Mouse (Mus musculus) megakaryocyte progenitor cell, adult 5-6 weeks (primary cell): ENCODE results near the gene Atpif1. TPM values are rescaled to one million over a fixed set of nuclear protein-coding genes. Genes with fewer than 3 reads are reported as not detected.

ENCODE experiments used
- ATAC-seq: replicated peaks from 2 replicates; pipeline ENCODE4 v1.8.0; 2016; ENCODE audit warnings: mild to moderate bottlenecking, moderate TSS enrichment, inconsistent platforms; ENCODE audit not compliant: poor library complexity
- total RNA-seq, 2 experiments: library from RNA; stranded (forward) in 1 of 2; stranded (reverse) in 1 of 2; fragments of 157-497, 149-512 nt in 1 of 2; fragments of 200-1000 nt in 1 of 2; gene quantifications; 2 replicates each; pipeline versions ENCODE4 v1.2.3 to v1.2.4; 2015 to 2017

Gene Atpif1
- 678 and 715 TPM in 2 replicates for total RNA-seq (2015)
- 1,407 and 1,519 TPM in 2 replicates for total RNA-seq (2017)

DNA sequence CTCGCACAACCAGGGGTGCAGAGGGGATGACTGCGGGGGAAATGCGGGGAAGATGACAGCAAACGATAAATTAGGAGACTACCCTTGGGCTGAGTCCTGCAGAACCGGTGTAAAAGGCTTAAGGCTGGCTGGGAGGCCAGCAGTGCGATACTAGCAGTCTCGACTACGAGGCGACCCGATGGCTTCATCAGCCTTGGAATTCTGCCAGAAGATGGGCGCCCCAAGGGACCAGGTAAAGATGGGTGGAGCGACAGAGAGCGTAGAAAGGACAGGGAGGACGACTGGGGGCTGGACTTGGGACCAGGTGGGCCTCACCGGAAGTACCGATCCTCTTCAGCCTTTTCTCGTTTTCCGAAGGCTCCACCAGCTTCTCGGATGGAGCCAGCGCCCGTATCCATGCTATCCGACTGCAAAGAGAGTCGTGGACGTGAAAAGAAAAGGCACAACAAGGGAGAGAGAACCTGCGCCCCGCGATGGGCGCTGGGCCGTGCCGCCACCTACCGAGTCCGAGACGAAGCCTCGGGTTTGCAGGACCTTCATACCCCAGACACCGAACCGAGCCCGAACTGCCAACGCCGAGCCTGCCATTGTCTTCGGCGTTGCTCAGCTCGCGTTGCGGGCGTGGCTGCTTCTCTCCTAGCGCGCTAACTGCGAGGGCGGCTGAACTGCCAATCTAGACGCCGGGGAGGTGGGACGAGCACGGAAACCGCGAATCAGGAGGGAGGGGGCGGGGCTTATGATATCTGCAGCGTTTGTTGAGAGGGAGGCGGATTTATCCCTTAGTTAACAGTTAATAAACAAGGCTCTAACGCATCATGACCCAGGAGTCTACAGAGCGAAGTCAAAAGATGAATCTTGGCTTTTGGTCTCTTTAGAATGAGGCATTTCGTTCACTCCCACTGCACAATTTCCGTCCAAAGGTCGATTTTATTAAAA, at the start of gene Atpif1:
Atpif1 (minus strand) TSS at position 679 of the 936 bp plus-strand sequence.
- peak; percentile 71 for ATAC-seq

DNA sequence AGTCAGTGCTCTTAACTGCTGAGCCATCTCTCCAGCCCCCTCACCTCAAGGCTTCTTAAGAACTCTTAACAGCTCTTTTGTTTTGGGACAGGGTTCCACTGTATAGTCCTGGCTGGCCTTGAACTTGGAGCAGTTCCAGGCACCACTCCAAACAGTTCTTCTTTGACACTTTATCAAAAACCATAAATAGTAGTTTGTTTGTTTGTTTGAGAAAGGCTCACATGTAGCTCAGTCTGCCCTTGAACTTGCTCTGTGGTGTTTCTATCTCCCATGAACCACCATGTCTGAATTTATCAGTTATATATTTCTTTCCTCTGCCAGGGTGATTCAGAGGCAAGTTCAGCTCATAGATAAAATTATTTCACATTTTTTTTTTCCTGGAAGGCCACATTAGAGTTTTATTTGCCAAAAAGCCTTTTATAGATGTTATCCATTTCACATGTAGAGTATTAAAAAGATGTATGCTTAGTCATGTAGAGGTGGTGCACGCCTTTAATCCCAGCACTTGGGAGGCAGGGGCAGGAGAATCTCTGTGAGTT, 41.4 kb upstream of the Atpif1 start:
- peak; percentile 39; the same call in 1 of the 2 replicates for ATAC-seq

DNA sequence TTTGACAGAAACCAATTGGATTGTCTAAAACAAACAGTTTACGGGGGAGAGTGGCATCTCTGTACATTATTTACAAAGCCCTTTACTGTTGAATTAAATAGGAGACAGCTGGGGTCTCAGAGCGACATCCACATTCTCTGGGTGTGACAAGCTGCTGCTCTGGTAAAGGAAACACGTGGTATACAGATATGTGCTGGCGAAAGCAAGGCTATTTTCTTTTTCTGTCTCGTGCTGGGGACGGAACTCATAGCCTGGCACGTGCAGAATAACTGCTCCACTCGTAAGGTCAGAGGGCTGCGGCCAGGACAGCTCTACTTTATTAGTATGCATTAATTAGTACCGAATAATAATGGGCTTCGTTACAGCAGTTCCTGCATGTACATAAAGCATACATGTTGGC, 39.9 kb upstream of the Atpif1 start:
- ATAC-seq, result peak; percentile 64

DNA sequence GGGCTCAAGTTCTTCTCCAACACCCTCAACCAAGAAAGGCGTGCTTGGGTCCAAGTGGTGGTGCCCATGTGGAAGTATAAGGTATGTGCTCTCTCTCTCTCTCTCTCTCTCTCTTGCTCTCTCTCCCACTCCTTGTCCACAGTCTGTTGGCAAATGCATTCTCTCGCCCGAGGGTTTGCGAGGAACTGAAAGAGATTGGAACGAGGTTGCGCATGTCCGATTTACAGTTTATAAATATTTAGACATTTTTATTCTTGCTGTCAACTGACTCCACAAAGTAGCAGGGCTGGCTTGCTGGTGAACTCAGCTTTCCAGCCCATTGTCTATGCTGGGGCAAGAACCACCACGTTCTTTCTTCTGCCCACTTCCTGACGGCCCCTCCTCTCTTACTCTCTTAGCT, 37.7 kb upstream of the Atpif1 start:
- ATAC-seq, result no peak

DNA sequence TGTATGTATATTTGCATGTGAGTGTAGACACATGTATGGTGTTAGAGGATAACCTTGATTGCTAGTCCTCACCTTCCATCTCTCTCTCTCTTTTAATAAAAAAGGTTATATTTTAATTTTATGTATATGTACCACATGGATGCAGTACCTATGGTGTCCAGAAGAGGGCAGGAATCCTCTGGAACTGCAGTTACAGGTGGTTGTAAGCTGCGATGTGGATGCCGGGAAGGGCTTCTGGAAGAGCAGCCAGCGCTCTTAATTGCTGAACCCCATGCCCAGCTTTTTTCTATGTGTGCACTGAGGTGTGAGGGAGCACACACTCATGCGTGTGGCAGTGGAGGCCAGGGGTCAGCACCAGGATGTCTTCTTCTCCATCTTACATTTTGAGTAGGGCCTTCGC, 35.7 kb upstream of the Atpif1 start:
- no peak for ATAC-seq

DNA sequence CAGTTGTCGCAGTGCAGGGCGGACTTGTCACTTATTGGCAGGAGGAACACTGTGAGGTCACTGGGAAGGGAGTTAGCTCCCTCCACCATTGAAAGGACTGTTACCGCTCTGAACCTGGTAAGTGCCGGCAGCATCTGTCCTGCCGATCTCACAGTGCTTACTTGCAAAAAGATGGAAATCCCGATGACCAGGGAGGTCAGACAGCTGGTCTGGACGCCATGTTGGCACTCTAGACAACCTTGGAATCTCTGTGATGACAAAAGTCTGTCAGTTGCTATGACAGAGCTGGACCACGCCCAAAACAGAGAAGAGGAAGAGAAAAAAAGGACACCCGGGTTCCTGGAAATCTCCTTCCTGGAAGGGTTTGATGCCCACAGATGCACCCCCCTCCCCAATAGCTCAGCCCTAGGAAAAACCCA, 33.9 kb upstream of the Atpif1 start:
- ATAC-seq, result no peak

DNA sequence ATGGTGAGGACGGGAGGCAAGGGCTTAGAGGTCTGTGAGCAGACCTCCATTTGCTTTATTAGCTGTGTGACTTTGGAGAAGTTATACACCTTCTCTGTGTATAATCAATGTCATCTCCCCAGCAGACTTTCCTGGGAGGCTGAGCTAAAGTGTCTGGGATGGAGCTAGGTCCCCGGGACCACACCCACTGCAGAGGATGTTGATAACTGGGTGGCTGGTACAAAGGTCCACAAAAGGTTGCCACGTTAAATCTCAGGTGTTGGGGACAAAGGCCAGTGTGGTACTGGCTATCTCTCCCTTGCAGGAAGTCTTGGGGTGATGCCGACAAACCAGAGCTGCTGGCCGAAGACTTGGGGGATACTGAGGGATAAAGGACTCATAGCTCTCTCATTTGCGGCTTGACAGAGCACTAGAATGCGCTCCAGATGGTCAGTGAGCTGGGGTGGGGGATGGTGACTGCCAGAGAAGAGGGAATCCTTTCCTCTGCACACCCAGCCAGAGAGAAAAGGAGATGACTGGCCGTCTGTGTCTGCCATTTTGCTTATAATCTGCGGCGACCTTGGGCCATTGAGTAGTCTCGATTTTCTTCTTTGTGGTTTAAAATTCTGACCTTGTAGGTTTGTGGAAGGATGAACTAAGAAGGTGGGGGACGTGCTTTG, 31.8 kb upstream of the Atpif1 start:
- ATAC-seq, result no peak

DNA sequence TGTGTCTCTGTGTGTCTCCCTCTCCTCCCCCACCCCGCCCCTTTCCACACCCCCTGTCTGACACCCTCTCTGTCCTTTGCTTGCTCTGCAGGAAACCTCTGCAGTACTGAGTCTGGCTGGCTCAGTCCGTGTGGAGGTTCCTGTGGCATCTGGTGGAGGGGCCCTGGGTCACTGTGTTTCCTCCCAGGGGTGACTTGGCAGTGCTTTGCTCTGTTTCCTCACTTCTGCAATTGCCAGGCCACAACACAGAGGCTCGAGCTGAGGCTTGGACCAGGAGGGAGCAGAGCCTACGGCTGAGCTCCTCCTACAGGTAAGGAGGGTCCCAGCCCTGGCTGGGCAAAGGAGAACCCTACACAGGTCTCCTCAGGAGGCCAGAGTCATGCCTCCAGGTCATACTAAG, 30.5 kb upstream of the Atpif1 start, which contains the start of gene Ptafr:
Ptafr (plus strand) TSS at position 103 of the 400 bp plus-strand sequence.
- ATAC-seq, result peak; percentile 98

DNA sequence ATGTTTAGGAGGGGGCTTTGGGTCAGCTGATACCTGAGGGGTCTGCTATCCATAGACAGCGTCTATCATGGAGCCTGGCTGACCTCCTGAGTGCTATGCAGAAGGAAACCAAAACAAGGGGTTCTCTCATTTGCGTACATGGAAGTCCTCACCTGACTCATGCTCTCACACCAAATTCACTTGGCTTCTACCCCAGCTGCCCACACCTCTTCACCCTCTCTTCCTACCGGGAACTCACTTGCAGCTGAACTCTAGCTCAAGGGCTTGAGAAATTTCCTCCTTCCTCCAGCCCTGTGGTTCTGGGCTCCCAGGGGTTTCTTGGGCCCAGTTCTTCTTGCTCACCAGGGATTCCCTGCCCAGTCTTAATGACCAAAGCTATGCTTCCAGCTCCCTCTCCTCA, 29.8 kb upstream of the Atpif1 start:
- peak; percentile 20 for ATAC-seq

DNA sequence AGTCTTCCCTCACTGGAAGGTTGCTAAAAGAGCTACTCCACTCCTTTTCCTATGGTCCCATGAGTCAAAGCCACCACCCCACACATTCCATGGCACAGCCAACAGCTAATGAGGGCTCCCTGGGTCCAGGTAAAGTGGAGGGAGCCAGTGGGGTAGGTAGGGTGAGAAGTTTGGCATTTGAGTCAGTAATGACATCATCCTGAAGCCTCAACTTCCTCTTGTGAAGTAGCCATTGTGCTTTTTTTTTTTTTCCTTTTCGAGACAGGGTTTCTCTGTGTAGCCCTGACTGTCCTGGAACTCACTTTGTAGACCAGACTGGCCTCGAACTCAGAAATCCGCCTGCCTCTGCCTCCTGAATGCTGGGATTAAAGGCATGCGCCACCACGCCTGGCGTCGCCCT, 22.1 kb upstream of the Atpif1 start:
- peak; percentile 40 for ATAC-seq

DNA sequence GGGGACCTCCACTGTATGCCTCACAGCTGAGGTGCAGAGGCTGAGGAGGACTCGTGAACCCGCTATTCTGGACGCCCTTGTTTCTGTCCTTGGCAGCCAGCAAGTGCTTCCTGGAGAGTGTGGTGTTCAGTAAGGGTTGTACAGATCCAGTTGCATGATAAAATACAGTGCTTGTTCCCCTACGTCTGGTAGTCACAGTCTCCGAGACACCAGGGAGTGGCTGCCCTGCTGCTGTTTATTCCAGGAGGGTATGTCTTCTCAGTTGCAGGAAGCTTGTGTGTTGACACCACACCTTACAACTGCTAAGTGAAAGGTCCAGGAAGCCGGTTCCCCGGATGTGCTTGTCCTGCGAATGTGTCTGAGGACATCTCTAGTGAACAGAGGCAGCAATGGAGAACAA, 21.2 kb upstream of the Atpif1 start:
- ATAC-seq, result peak; percentile 60

DNA sequence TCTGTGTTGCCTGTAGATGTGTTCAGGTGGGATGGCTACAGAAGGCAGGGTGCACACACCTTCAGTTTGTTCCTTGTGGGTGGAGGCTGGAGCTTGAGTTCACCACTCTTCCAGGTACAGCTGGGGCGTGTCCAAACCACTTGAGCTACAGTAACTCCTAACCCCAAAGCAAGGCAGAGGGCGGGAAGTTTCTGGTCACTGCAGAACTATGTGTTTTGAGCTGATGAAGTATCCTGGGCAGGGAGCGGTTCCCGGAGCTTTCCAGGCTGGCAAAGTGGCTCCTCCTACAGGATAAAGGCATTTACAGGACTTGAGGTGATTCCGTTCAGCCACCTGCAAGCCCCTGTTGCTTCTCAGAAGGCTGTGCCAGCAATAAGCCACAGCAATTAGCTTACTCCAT, 20.8 kb upstream of the Atpif1 start:
- no peak for ATAC-seq

DNA sequence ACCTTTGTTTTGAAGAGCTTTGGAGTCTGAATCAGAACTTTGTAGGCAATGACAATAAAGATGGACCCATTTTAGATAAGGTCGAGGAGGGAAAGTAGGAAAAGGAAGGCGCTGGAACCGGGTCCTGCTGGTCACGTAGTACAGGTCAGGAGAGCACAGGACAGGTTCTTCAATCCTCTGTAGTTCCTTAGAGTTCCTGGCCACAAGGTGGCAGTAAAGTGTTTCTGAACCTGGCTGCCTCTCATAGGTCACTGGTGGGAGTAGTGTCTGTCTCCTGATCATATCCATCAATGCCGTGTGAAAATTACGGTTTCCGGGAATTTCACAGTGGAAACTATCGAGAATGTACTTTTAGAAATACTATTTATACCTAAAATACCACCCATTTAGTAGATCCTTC, 12.4 kb upstream of the Atpif1 start:
- peak; percentile 96 for ATAC-seq

DNA sequence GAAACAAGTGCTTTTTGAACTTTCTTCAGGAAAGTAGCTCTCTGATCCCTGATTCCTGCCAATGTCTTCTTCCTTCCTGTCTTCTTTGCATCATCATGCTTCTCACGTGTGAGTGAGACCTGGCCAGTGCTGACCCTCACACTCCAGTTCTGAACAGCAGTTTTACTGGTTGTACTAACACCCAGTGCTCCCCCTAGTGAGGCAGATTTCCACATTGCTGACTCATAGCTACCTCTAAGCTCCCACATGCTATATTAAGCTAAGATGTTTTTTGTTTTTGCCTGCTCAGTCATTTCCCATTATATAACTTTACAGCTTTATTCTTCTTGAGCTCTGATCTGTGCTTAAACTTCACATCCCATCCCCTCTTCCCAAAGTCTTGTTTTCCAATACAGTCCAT, 9.3 kb upstream of the Atpif1 start:
- no peak; the same call in 1 of the 2 replicates for ATAC-seq

DNA sequence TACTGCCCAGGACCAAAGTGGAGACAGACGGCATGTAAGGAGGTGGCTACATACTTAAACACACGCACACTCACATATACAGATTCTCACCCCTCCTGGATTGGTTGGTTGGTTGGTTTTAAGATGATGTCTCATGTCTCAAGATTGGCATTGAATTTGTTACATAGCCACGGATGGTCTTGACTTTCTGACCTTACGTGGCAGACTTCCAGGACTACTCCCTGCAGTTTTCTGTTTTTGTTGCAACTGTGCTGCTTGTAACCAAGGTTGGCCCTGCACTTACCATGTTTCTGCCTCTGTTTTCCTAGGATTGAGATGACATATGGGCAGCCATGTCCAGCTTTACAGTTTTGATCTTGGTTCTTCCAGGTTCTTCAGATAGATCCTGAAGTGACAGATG, 8.0 kb upstream of the Atpif1 start:
- ATAC-seq, result no peak

DNA sequence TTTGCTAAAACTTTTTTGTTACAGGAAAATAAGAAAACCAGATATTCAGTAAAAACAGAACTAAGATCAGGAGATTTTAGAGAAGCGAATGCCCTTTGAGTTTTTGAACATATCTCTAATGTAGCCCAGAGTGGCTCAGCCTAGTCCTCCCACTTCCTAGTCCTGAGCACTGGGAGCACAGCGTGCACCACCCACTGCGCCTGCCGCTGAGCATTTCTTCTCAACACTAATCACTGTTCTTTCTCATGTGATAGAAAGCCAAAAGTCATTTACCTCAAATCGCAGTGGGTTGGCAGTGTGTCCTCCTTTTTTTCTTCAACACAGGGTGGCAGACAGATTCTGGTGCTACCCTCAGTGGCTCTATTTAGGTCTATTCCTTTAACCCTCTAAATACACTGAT, 6.0 kb upstream of the Atpif1 start:
- no peak for ATAC-seq

DNA sequence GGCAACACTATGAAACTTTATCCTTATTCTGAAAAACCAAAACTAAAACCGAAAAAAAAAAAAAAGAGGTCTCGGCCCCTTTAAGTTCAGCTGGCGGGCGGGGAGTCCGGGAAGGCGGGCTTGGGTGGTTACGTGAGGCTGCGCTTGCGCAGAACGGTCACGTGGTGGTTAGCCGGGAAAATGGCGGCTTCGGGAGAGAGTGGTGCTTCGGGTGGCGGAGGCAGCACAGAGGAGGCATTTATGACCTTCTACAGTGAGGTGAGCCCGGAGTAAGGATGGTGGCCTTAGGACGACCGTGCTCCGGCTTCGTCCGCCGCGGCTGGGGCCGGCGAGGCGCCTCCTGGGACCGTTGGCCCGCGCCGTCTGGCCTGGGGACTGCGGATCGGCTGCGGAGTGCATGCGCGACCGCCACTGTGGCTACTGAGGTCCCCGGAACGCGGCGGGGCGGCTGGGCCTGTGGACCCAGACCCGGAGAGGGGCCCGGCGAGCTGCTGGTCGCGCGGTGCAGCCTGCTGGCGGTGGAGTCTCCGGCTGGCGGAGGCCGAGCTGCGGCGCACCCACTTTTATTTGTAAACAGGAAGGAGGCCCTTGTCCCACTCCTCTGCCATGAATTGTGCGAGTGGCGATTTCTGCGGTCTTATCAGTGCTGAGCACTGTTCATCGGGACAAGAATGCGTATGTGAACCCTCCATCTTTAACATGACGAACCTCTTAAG, 2.1 kb upstream of the Atpif1 start, which contains the start of gene Dnajc8:
Dnajc8 (plus strand) TSS at position 145 of the 716 bp plus-strand sequence.
- peak; percentile 35 for ATAC-seq

DNA sequence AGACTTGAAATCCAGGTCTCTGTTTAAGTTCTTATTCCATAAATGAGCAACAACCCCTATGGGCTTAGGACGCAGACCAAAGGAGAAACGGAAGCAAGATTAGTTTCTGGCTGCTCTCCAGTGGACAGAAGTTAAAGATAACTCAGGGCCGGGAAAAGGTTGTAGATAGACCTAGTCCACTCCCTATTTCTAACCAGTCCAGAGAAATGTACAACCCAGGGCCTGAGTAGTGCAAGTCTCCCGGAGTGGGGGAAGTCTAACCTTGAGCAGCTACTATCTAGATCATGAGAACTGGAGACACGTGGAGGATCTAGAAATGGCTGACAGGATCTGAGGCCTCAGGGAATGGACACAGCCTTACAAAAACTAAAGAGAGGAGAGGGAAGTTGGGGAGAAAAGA, 963 bp downstream of the Atpif1 start:
- peak; percentile 13 for ATAC-seq

DNA sequence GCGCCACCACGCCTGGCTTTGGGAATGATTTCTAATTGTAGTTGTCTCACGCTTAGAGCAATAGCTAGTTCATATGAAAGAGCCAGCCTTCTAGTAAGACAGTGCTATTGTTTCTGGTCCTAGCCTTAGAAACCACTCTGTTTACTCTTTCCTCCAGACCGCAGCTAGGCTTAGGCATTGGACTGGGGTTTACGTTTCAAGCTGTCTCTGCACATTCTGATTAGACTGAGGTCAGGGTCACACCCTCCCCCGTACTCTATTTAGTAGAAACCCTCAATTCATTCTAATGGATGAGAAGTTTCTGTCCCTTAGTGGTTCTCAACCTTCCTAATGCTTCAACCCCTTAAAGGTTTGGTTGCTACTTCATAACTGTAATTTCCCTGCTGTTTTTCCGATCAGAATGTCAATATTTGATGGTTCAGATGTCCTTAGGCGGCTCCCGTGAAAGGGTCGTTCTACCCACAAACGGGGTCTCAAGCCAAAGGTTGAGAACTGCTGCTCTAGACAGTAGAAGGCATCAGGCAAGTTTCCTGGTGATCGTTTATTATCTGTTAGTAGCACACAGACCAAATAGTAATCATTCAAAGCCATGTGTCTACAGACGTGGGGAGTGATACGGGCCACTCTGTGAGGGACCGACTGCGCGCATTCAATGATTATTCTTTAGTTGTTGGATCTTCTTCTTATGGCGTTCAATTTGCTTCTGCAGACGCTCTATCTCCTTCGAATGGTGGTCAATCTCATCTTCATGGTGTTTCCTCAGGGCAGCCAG, 3.2 kb downstream of the Atpif1 start:
- peak; percentile 38 for ATAC-seq

DNA sequence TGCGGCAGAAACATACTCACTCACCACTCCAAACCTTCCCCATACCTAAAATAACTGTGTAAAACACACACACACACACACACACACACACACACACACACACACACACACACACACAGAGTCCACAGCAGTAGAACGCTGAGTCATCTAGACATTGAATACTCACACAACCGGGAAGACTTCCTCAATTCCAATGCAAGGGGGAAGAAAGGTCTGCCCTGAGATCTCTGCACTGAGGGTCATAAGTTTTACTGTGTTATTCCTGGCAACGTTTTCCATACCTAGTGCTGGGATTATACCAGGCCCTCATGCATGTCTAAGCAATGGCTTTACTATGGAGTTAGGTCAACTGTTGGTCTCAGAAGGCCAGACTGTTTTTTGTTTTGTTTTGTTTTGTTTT, 4.1 kb downstream of the Atpif1 start:
- 0 out of 2 replicates have a peak, but pooled peaks have one; percentile 8 for ATAC-seq
